Comparison of ENCODE assay signal across 8 mouse cellular contexts in the genomic region with DNA sequence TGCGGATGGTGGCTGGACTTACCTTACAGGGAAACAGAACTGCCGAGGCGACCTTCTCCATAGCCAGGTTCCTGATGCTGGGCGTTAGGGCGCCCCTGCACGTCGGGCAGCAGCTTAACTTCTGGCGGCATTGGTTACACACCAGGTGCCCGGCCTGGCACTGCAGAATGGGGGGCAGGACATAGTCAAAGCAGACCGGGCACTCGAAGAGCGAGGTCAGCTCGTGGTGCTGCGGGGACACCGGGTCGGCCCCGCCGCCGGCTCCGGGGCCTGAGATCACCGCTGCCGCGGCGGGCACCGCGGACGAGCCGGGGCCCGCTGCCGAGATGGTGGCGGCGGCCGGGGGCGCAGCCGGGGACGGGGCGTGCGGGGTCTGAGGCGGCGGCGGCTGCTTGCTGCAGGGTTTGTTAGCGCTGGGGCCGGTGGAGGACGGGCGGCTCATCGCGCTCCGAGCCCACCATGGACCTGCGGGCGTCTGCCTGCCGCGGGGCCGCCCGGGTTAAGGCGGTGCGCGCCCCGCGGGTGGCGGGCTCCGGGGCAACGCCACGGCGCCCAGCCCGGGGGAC. TPM values are rescaled to one million over a fixed set of nuclear protein-coding genes. Genes with fewer than 3 reads are reported as not detected.
A peak's percentile ranks its signal among the peaks of the same experiment; 100 is the strongest.
DNase-seq lines count a peak whose midpoint lies in the region; TF ChIP-seq lines count a peak whose summit lies in the region.

No protein-coding gene starts in this region.

- peak overlapping the region; percentile 91 for H3K9ac ChIP-seq in heart, adult 2 months (ENCODE audit: low read depth, low read length)
- H3K9ac ChIP-seq in liver, adult 2 months (ENCODE audit: low read depth, low read length): peak overlapping the region; percentile 90

- DNase-seq in adrenal gland, adult (ENCODE audit: inconsistent age in 2 of 2, low spot score in 1 of 2): peak; percentile 71 to 88
- no peak for DNase-seq in adrenal gland, adult 8-10 months
- peak; percentile 69 for DNase-seq in embryonic facial prominence, embryonic 10.5 days (ENCODE audit: low spot score)
- DNase-seq in heart, adult 2 months: peak; percentile 68 to 73
- peak; percentile 58 to 60 for DNase-seq in kidney, adult 8-10 months
- peak; percentile 63 for DNase-seq in liver, adult 2 months (ENCODE audit: extremely low read depth, low read depth, low spot score)
- DNase-seq in naive thymus-derived CD4-positive, alpha-beta T cell, adult 2 months (ENCODE audit: low read depth): peak; percentile 72
- DNase-seq in spleen, postnatal 4 days (ENCODE audit: low spot score in 2 of 2): peak; percentile 29 to 71

- H3K36me3 ChIP-seq in embryonic facial prominence, embryonic 10.5 days (replicated peaks): no peaks in the 10 kb centered on the region
- no peaks in the 10 kb centered on the region for H3K36me3 ChIP-seq in heart, adult 2 months (ENCODE audit: control insufficient read depth, insufficient read depth, low read length)
- H3K36me3 ChIP-seq in liver, adult 2 months (ENCODE audit: control insufficient read depth, insufficient read depth, low read length): no peaks in the 10 kb centered on the region

- H3K9me3 ChIP-seq in embryonic facial prominence, embryonic 10.5 days: no peaks in the 10 kb centered on the region

- H3K27ac ChIP-seq in embryonic facial prominence, embryonic 10.5 days (replicated peaks): peak overlapping the region; percentile 83
- peak overlapping the region; percentile 97 for H3K27ac ChIP-seq in heart, adult 2 months
- H3K27ac ChIP-seq in liver, adult 2 months (replicated peaks; ENCODE audit: insufficient read depth, low read depth, low read length): peak overlapping the region; percentile 99

- peaks cover 53% of the 10 kb centered on the region for H3K27me3 ChIP-seq in embryonic facial prominence, embryonic 10.5 days (replicated peaks; ENCODE audit: low read depth, poor library complexity, severe bottlenecking)
- H3K27me3 ChIP-seq in heart, adult 2 months (ENCODE audit: control insufficient read depth, insufficient read depth, low read length): no peaks in the 10 kb centered on the region
- H3K27me3 ChIP-seq in liver, adult 2 months (ENCODE audit: control insufficient read depth, insufficient read depth, low read length): no peaks in the 10 kb centered on the region

- TF ChIP-seq CTCF in heart, adult 2 months (IDR thresholded peaks at IDR 0.05): peak; percentile 8; the same call in 1 of the 2 replicates
- TF ChIP-seq CTCF in liver, adult 2 months (IDR thresholded peaks at IDR 0.05; ENCODE audit: low read depth, low read length): peak; percentile 22; the same call in 1 of the 2 replicates

- no peak for TF ChIP-seq EP300 in heart, adult 2 months (IDR thresholded peaks at IDR 0.05; ENCODE audit: insufficient read depth, low read depth, low read length)

- intact Hi-C loops in heart, adult 2 months (cut with DNase I): loop anchor here (2.0 to 5.0 kb wide), 4 partner anchors 37 to 274 kb away; partner anchors contain the start of genes Eif2a, Selenot and Serp1

- H3K4me3 ChIP-seq in embryonic facial prominence, embryonic 10.5 days: peak overlapping the region; percentile 81
- H3K4me3 ChIP-seq in heart, adult 2 months: peak overlapping the region; percentile 90
- peak overlapping the region; percentile 98 for H3K4me3 ChIP-seq in liver, adult 2 months (ENCODE audit: insufficient read depth, low read depth, low read length)

- WGBS in embryonic facial prominence, embryonic 10.5 days: 1% methylated on average over 62 of the region's 65 CpGs
- WGBS in heart, adult 2 months: under 1% methylated on average over 59 of the region's 65 CpGs
- under 1% methylated on average over 65 of the region's 65 CpGs for WGBS in liver, adult 2 months

- peaks cover 28% of the 10 kb centered on the region for H3K4me1 ChIP-seq in embryonic facial prominence, embryonic 10.5 days
- H3K4me1 ChIP-seq in heart, adult 2 months (ENCODE audit: control insufficient read depth, insufficient read depth, low read length): no peaks in the 10 kb centered on the region
- H3K4me1 ChIP-seq in liver, adult 2 months (ENCODE audit: control insufficient read depth, insufficient read depth, low read length): peaks cover 17% of the 10 kb centered on the region

- TF ChIP-seq POLR2A in heart, adult 2 months (IDR thresholded peaks at IDR 0.05; ENCODE audit: insufficient read depth, low read depth, low read length): no peak
- TF ChIP-seq POLR2A in liver, adult 2 months (IDR thresholded peaks at IDR 0.05; ENCODE audit: extremely low read depth, insufficient read depth, low read length): no peak

- no peaks in the 10 kb centered on the region for H3K79me2 ChIP-seq in heart, adult 2 months (replicated peaks; ENCODE audit: control insufficient read depth, insufficient read depth, low read length)
- H3K79me2 ChIP-seq in liver, adult 2 months (ENCODE audit: control insufficient read depth, insufficient read depth, low read length): peaks cover 19% of the 10 kb centered on the region

RNA-seq across cellular contexts. Expression of gene Siah2, which starts 0.7 kb away (rescaled TPM):
- 10 to 100 TPM; 14.2 to 23.9 (median 15.3) TPM for total RNA-seq in adrenal gland, adult 8-10 months (2022)
- 2.1 and 2.7 TPM in 2 replicates for polyA plus RNA-seq in embryonic facial prominence, embryonic 10.5 days (2016; fragmentation: Nextera tagmentation; extraction: Ambion mirVana)
- total RNA-seq in heart, adult 2 months (2021): 10 to 100 TPM in 1 of 2 experiments, 1 to 10 TPM in 1; 8.8 to 10.9 TPM
- polyA plus RNA-seq in heart, adult 2 months (2012; rRNA removed): 9.0 and 12.7 TPM in 2 replicates
- total RNA-seq in liver, adult 2 months (2014; rRNA removed): 9.6 and 14.6 TPM in 2 replicates
- polyA plus RNA-seq in liver, adult 2 months (2012; rRNA removed): 29.4 and 30.2 TPM in 2 replicates

RNA-seq across cellular contexts. Expression of gene Erich6, which starts 54.5 kb away (rescaled TPM):
- total RNA-seq in adrenal gland, adult 8-10 months (2022): under 1 TPM in 3 of 4 experiments, not detected in 1; 0.13 to 0.31 (median 0.25) TPM
- not detected in 2 replicates for polyA plus RNA-seq in embryonic facial prominence, embryonic 10.5 days (2016; fragmentation: Nextera tagmentation; extraction: Ambion mirVana)
- not detected for total RNA-seq in heart, adult 2 months (2021)
- polyA plus RNA-seq in heart, adult 2 months (2012; rRNA removed): 0.10 and 0.12 TPM in 2 replicates
- not detected in 2 replicates for total RNA-seq in liver, adult 2 months (2014; rRNA removed)
- polyA plus RNA-seq in liver, adult 2 months (2012; rRNA removed): not detected in 2 replicates
